Mouse (Mus musculus) erythroblast, embryonic 14.5 days (primary cell): ENCODE data around the gene Gcc2. TPM values are rescaled to one million over a fixed set of nuclear protein-coding genes. Genes with fewer than 3 reads are reported as not detected.
"Not testable (repeated sequence)": the region's sequence is repeated elsewhere in the genome, so short reads cannot be mapped to it uniquely, and the experiment has no call there.

ENCODE experiments used
- H3K27me3 ChIP-seq: 2 replicates; pipeline ENCODE4 v1.6.1; 2012; ENCODE audit warnings: inconsistent platforms; ENCODE audit not compliant: control insufficient read depth
- H3K36me3 ChIP-seq: 2 replicates; pipeline ENCODE4 v1.6.1; 2012; ENCODE audit warnings: mild to moderate bottlenecking, inconsistent platforms; ENCODE audit not compliant: control insufficient read depth
- H3K4me1 ChIP-seq: 2 replicates; pipeline ENCODE4 v1.6.1; 2012; ENCODE audit warnings: inconsistent platforms; ENCODE audit not compliant: control insufficient read depth
- H3K4me3 ChIP-seq: replicated peaks from 2 replicates; pipeline ENCODE3; 2012; ENCODE audit warnings: moderate library complexity, mild to moderate bottlenecking, inconsistent platforms
- H3K9me3 ChIP-seq: 2 replicates; pipeline ENCODE4 v1.6.1; 2012; ENCODE audit warnings: low read length, inconsistent platforms, mixed read lengths; ENCODE audit not compliant: control insufficient read depth
- GATA1 ChIP-seq: IDR thresholded peaks from 2 replicates; pipeline ENCODE4 v1.6.1; 2012; ENCODE audit warnings: low read length, inconsistent platforms, mixed read lengths
- TAL1 ChIP-seq: IDR thresholded peaks from 3 replicates; pipeline ENCODE4 v1.6.1; 2012; ENCODE audit warnings: low read length, inconsistent platforms, mixed read lengths
- polyA plus RNA-seq: library from polyadenylated mRNA; stranded (reverse); fragments of >175 nt; gene quantifications from 2 replicates; pipeline ENCODE4 v1.2.3, GENCODE M21; 2012

Gene Gcc2
- polyA plus RNA-seq, 1 experiment: 0.08 TPM

DNA sequence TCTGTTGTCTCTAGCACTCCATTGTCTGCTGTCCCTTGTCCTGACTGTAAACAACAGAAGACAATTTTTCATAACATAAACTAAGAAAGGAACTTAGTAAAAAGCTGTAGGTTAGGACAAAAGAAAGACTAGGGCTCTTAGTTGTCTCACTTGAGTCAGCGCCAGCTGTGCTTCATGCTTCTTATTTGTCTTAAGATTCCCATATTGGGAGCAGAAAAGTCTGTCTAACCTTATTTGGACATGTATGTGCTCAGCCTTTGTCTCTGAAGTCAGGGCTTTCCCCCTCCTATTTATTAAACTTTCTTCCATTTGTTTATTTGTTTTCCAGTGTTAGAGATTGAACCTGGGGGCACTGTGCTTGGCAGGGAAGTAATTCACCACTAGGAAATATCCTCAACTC lies 80.9 kb downstream of the Gcc2 start:
- H3K36me3 ChIP-seq: peaks cover 21% of the 10 kb centered on the region
- no peaks in the 10 kb centered on the region for H3K9me3 ChIP-seq
- H3K4me1 ChIP-seq: peaks cover 16% of the 10 kb centered on the region
- no peak overlapping the region for H3K4me3 ChIP-seq
- TF ChIP-seq GATA1: no peak
- TF ChIP-seq TAL1: no peak
- no peaks in the 10 kb centered on the region for H3K27me3 ChIP-seq

DNA sequence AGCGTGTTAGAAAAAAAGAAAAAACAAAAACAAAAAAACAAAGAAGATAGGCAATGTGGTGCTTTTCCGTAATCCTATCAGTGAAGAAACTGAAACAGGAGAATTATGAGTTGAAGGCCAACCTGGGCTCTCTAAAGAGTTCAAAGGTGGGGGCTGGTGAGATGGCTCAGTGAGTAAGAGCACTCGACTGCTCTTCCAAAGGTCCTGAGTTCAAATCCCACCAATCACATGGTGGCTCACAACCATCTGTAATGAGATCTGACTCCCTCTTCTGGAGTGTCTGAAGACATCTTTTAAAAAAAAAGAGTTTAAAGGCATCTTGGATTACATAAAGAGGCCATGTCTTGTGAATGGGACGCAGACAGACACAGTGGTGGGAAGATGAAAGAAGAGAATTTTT lies 81.8 kb downstream of the Gcc2 start:
- peaks cover 23% of the 10 kb centered on the region for H3K36me3 ChIP-seq
- not testable (repeated sequence) for H3K27me3 ChIP-seq, H3K9me3 ChIP-seq, H3K4me3 ChIP-seq
- H3K4me1 ChIP-seq: peaks cover 16% of the 10 kb centered on the region

DNA sequence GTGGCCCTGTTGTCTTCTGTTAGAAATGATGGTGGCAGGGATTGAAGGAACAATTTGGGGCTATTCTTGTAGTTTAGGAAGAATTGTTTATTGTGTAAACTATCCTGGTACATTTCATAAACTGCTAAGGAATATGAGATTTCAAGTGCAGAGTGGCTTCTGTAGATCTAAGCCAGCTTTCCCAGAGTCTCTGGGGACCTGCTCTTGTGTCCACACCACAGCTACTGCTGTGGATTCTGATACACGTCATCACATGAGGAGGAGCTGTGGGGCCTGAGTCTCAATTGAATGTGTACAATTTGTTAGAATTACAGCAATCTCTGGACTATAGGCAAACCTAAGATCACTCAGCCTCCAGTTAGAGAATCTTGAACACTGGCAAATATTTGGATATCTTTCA lies 83.3 kb downstream of the Gcc2 start:
- Histone ChIP-seq H3K27me3 (no peaks in the 10 kb centered on the region), H3K4me3 (no peak overlapping the region), H3K36me3 (peaks cover 17% of the 10 kb centered on the region), H3K4me1 (peaks cover 18% of the 10 kb centered on the region), H3K9me3 (no peaks in the 10 kb centered on the region)
- no peak for TF ChIP-seq TAL1
- no peak for TF ChIP-seq GATA1

DNA sequence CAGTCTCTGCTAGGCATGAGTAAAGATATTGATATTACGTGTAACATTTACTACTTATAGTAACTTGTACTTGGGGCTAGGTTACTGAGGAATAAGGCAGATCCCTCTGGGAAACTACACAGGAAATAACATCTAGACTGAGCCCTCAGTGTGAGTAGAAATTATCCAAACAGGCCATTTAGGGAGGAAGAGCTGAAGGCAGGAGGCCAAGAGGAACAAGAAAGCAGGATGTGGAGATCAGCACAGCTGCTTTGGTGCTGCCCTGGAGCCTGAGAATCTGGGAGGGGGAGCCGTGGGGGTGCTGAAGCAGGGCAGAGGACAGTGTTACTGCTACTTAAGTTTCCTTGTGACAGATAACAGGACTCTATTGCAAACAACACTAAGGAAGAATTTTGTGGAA lies 86.4 kb downstream of the Gcc2 start:
- H3K27me3 ChIP-seq: no peaks in the 10 kb centered on the region
- peaks cover 12% of the 10 kb centered on the region for H3K36me3 ChIP-seq
- no peaks in the 10 kb centered on the region for H3K9me3 ChIP-seq
- H3K4me1 ChIP-seq: peaks cover 17% of the 10 kb centered on the region
- no peak for TF ChIP-seq TAL1
- TF ChIP-seq GATA1: no peak
- no peak overlapping the region for H3K4me3 ChIP-seq

DNA sequence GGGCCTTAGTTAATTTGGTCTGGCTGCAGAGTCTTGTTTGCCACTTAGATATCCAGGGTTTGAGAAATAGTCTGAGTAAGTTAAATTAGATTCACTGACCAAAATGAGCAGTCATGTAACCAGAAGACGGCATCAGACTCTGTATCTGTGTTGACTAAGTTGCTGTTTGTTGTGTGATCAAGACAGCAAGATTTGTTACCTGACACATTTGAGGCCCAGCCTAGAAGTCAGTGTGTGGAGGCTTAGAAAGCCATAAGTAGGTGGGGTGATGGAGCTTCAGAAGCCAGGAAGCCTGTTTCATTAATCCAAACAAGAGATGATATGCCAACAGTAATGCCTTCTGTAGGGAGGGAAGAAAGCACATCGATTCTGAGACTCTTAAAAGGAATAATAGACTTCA lies 86.9 kb downstream of the Gcc2 start:
- no peak overlapping the region for H3K4me3 ChIP-seq
- no peak for TF ChIP-seq GATA1
- TF ChIP-seq TAL1: no peak
- H3K36me3 ChIP-seq: peaks cover 12% of the 10 kb centered on the region
- peaks cover 17% of the 10 kb centered on the region for H3K4me1 ChIP-seq
- no peaks in the 10 kb centered on the region for H3K9me3 ChIP-seq
- H3K27me3 ChIP-seq: no peaks in the 10 kb centered on the region

DNA sequence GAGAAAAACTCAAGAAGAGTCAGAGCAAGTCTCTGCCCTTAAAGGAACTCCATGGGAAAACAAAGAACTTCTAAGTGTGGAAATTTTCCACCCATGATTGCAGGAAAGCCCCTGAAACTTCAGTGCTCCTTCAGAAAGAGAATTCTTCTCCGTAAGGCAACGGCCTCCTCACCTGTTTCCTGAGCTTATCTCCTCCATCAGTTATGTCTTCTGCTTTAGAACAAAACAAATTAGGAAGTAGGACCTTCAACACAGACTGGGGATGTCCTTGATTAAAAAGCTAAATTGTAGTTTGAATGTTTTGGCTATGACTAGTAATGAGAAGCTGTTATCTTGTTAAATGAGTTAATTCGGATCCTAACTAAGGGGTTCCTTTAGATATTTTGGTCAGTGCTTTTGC lies 88.3 kb downstream of the Gcc2 start:
- H3K4me1 ChIP-seq: peaks cover 17% of the 10 kb centered on the region
- TF ChIP-seq TAL1 (no peak), GATA1 (no peak)
- H3K27me3 ChIP-seq: no peaks in the 10 kb centered on the region
- H3K4me3 ChIP-seq: no peak overlapping the region
- H3K9me3 ChIP-seq: no peaks in the 10 kb centered on the region
- peaks cover 13% of the 10 kb centered on the region for H3K36me3 ChIP-seq

DNA sequence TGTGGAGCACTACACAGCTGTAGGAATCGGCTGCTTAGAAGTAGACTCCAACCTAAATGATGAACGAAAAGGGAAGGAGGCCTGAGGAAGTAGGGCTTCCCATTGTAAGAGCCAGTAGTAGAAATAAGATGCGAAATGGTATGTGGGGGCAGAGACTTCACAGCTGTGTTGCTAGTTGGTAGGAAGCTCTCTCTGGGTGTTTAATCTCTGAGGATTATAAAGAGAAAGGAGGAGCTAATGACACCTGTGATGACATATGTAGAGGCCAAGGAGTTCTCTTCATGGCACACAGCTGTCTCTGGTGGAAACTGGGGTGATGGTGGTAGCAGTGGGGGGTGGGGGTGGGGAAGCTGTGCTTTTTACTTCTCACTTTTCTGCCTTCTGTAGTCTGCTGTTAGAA lies 95.3 kb downstream of the Gcc2 start:
- H3K4me3 ChIP-seq: no peak overlapping the region
- TF ChIP-seq GATA1 (no peak), TAL1 (no peak)
- peaks cover 29% of the 10 kb centered on the region for H3K4me1 ChIP-seq

DNA sequence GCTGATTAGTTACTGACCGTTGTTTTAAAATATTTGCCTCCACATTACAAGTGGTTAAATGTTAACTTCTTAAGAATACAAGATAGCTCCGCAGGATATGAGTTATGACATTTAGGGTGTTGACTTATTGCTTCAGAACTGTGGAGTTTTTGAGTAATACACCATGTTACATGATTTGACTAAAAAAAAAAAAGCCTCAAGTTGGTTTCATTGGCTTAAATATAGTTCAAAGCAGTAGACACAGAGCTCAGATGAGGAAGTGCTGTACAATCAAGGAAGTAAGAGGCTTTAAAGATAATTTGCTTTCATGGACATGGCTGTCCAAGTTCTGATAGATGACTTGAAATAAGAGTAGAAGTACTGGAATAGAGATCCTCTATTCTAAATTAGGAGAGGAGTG lies 96.4 kb downstream of the Gcc2 start:
- H3K4me3 ChIP-seq: no peak overlapping the region
- peaks cover 25% of the 10 kb centered on the region for H3K36me3 ChIP-seq
- H3K9me3 ChIP-seq: no peaks in the 10 kb centered on the region
- TF ChIP-seq GATA1: no peak
- no peak for TF ChIP-seq TAL1
- no peaks in the 10 kb centered on the region for H3K27me3 ChIP-seq
- H3K4me1 ChIP-seq: peaks cover 31% of the 10 kb centered on the region

More for the DNA sequence above, 95.3 kb downstream of the Gcc2 start:
- Histone ChIP-seq H3K27me3 (no peaks in the 10 kb centered on the region), H3K9me3 (no peaks in the 10 kb centered on the region), H3K36me3 (peaks cover 19% of the 10 kb centered on the region)

DNA sequence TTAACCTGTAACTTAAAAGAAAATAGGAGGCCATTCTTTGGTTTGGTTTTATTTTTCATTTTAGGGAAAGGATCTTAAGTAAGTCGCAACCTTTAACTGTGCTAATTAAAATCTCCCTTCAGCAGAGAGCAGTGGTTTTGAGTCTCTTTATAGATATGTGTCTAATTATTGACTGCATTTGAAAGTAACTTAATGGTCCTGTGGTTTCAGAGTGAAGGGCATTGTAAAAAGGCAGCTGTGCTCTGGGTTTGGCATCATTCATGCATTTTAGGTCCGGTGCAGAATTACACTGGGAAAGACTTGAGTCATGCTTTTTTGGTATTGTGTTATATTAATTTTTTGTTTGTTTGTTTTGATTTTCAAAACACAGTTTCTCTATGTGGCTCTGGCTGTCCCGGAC lies 97.1 kb downstream of the Gcc2 start:
- H3K4me3 ChIP-seq: no peak overlapping the region
- H3K4me1 ChIP-seq: peaks cover 31% of the 10 kb centered on the region

DNA sequence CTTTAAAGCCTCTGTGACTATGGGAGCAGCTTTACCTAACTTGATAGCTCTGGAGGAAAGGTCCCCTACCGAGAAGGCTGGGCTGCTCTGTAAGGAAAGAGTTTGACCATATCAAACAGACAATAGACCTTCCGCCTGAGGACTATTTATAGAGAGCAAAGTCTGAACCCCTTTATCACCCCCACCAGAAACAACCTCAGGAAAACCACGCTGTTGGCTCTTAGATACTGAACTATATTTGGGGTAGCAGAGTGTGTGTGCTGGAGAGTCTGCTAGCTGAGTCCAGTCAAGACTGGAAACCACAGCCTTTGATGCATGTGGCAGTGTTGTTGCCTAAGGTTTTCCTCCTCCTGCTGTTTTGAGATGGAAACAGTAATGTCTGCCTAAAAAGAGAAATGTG lies 99.3 kb downstream of the Gcc2 start:
- H3K4me1 ChIP-seq: peaks cover 35% of the 10 kb centered on the region
- no peaks in the 10 kb centered on the region for H3K27me3 ChIP-seq
- H3K36me3 ChIP-seq: peaks cover 29% of the 10 kb centered on the region
- TF ChIP-seq TAL1 (no peak), GATA1 (no peak)
- no peaks in the 10 kb centered on the region for H3K9me3 ChIP-seq
- H3K4me3 ChIP-seq: no peak overlapping the region

More for the DNA sequence above, 97.1 kb downstream of the Gcc2 start:
- Histone ChIP-seq H3K27me3 (no peaks in the 10 kb centered on the region), H3K9me3 (no peaks in the 10 kb centered on the region), H3K36me3 (peaks cover 25% of the 10 kb centered on the region)
- TF ChIP-seq GATA1: no peak
- no peak for TF ChIP-seq TAL1

Other genes starting within 250 kb of the Gcc2 start
- 0.06 TPM in 1 of 2 replicates, not detected in the other for gene AW822073, start 30.6 kb upstream of the Gcc2 start, polyA plus RNA-seq
- not detected in 2 replicates for gene Duxf3, start 22.8 kb upstream of the Gcc2 start, polyA plus RNA-seq
- gene Gm4981, start 18.8 kb upstream of the Gcc2 start, polyA plus RNA-seq: not detected in 2 replicates
- 0.20 and 0.43 TPM in 2 replicates for gene Lims1, start 68.0 kb downstream of the Gcc2 start, polyA plus RNA-seq
- gene Ranbp2, start 191.4 kb downstream of the Gcc2 start, polyA plus RNA-seq: 0.23 and 0.29 TPM in 2 replicates
- gene Ccdc138, start 242.5 kb downstream of the Gcc2 start, polyA plus RNA-seq: 0.07 and 0.20 TPM in 2 replicates